Mouse (Mus musculus): Measurements from ENCODE around the gene Mast3. TPM values are rescaled to one million over a fixed set of nuclear protein-coding genes. Genes with fewer than 3 reads are reported as not detected.

Gene Mast3
- polyA plus RNA-seq, 1 experiment from 2014 or later = 10.7 TPM

Small RNAs within 50 kb of the gene (microRNA-seq; reads per million reads assigned to microRNA genes)
- gene Mir7240 = 1.0 reads per million

Other genes starting within 250 kb of the Mast3 start
- gene Isyna1, start 210.7 kb downstream of the Mast3 start, polyA plus RNA-seq (2014; fragmentation: Nextera tagmentation; extraction: Ambion mirVana) = 81.3 and 82.4 TPM in 2 replicates
- gene Ssbp4, start 196.2 kb downstream of the Mast3 start, polyA plus RNA-seq (2014; fragmentation: Nextera tagmentation; extraction: Ambion mirVana) = 121 and 122 TPM in 2 replicates
- 1.9 and 2.9 TPM in 2 replicates for gene Lrrc25, start 188.9 kb downstream of the Mast3 start, polyA plus RNA-seq (2014; fragmentation: Nextera tagmentation; extraction: Ambion mirVana)
- gene Gdf15, start 172.6 kb downstream of the Mast3 start, polyA plus RNA-seq (2014; fragmentation: Nextera tagmentation; extraction: Ambion mirVana) = 0.17 and 0.24 TPM in 2 replicates
- 67.7 and 70.8 TPM in 2 replicates for gene Pgpep1, start 144.7 kb downstream of the Mast3 start, polyA plus RNA-seq (2014; fragmentation: Nextera tagmentation; extraction: Ambion mirVana)
- gene Lsm4, start 131.8 kb downstream of the Mast3 start, polyA plus RNA-seq (2014; fragmentation: Nextera tagmentation; extraction: Ambion mirVana) = 234 and 244 TPM in 2 replicates
- 78.9 and 105 TPM in 2 replicates for gene Jund, start 106.1 kb downstream of the Mast3 start, polyA plus RNA-seq (2014; fragmentation: Nextera tagmentation; extraction: Ambion mirVana)
- 0.06 and 0.10 TPM in 2 replicates for gene Iqcn, start 101.6 kb downstream of the Mast3 start, polyA plus RNA-seq (2014; fragmentation: Nextera tagmentation; extraction: Ambion mirVana)
- 0.51 and 0.63 TPM in 2 replicates for gene Gm3336, start 86.5 kb downstream of the Mast3 start, polyA plus RNA-seq (2014; fragmentation: Nextera tagmentation; extraction: Ambion mirVana)
- gene Pde4c, start 81.3 kb downstream of the Mast3 start, polyA plus RNA-seq (2014; fragmentation: Nextera tagmentation; extraction: Ambion mirVana) = 0.29 and 0.32 TPM in 2 replicates
- gene Rab3a, start 50.4 kb downstream of the Mast3 start, polyA plus RNA-seq (2014; fragmentation: Nextera tagmentation; extraction: Ambion mirVana) = 27.0 and 28.7 TPM in 2 replicates
- 42.8 and 43.1 TPM in 2 replicates for gene Mpv17l2, start 44.1 kb downstream of the Mast3 start, polyA plus RNA-seq (2014; fragmentation: Nextera tagmentation; extraction: Ambion mirVana)
- 44.5 and 45.1 TPM in 2 replicates for gene Pik3r2, start 28.3 kb downstream of the Mast3 start, polyA plus RNA-seq (2014; fragmentation: Nextera tagmentation; extraction: Ambion mirVana)
- 0.59 TPM in 1 of 2 replicates, not detected in the other for gene Il12rb1, start 3.4 kb upstream of the Mast3 start, polyA plus RNA-seq (2014; fragmentation: Nextera tagmentation; extraction: Ambion mirVana)
- 5.8 and 8.7 TPM in 2 replicates for gene Arrdc2, start 34.7 kb upstream of the Mast3 start, polyA plus RNA-seq (2014; fragmentation: Nextera tagmentation; extraction: Ambion mirVana)
- gene Kcnn1, start 58.2 kb upstream of the Mast3 start, polyA plus RNA-seq (2014; fragmentation: Nextera tagmentation; extraction: Ambion mirVana) = 1.6 and 2.1 TPM in 2 replicates
- gene Ccdc124, start 68.9 kb upstream of the Mast3 start, polyA plus RNA-seq (2014; fragmentation: Nextera tagmentation; extraction: Ambion mirVana) = 92.1 and 102 TPM in 2 replicates
- 4.2 and 4.8 TPM in 2 replicates for gene Slc5a5, start 87.7 kb upstream of the Mast3 start, polyA plus RNA-seq (2014; fragmentation: Nextera tagmentation; extraction: Ambion mirVana)
- 5,566 and 6,204 TPM in 2 replicates for gene Rpl18a, start 92.4 kb upstream of the Mast3 start, polyA plus RNA-seq (2014; fragmentation: Nextera tagmentation; extraction: Ambion mirVana)
- gene Map1s, start 100.9 kb upstream of the Mast3 start, polyA plus RNA-seq (2014; fragmentation: Nextera tagmentation; extraction: Ambion mirVana) = 41.5 and 42.0 TPM in 2 replicates